Mouse (Mus musculus) hindbrain, embryonic 12.5 days (tissue): Measurements from ENCODE around the gene Ech1. TPM values are rescaled to one million over a fixed set of nuclear protein-coding genes. Genes with fewer than 3 reads are reported as not detected.

Experiments used
- ATAC-seq: fragments of 200-750 bp; cut with Nextera tagmentation; 2 replicates; pipeline ENCODE4 v1.8.0; 2017; ENCODE audit warnings: moderate TSS enrichment; ENCODE audit not compliant: low FRiP score
- H3K27ac ChIP-seq: fragments of 300-500 bp; sonication (generic); 2 replicates; pipeline ENCODE4 v1.5.1; 2016; ENCODE audit warnings: mild to moderate bottlenecking
- H3K27me3 ChIP-seq: fragments of 300-500 bp; sonication (generic); 2 replicates; pipeline ENCODE4 v1.6.1; 2016; ENCODE audit warnings: mild to moderate bottlenecking
- H3K36me3 ChIP-seq: fragments of 300-500 bp; sonication (generic); 2 replicates; pipeline ENCODE4 v1.6.1; 2016; ENCODE audit warnings: mild to moderate bottlenecking
- H3K4me1 ChIP-seq: fragments of 300-500 bp; sonication (generic); 2 replicates; pipeline ENCODE4 v1.6.1; 2016
- H3K4me2 ChIP-seq: fragments of 300-500 bp; sonication (generic); replicated peaks from 2 replicates; pipeline ENCODE4 v1.6.1; 2016; ENCODE audit warnings: mild to moderate bottlenecking
- H3K4me3 ChIP-seq: fragments of 300-500 bp; sonication (generic); 2 replicates; pipeline ENCODE4 v1.5.1; 2016; ENCODE audit warnings: mild to moderate bottlenecking
- H3K9ac ChIP-seq: fragments of 300-500 bp; sonication (generic); 2 replicates; pipeline ENCODE4 v1.6.1; 2016; ENCODE audit warnings: mild to moderate bottlenecking, moderate library complexity
- H3K9me3 ChIP-seq: fragments of 300-500 bp; sonication (generic); replicated peaks from 2 replicates; pipeline ENCODE4 v1.6.1; 2016; ENCODE audit warnings: mild to moderate bottlenecking
- WGBS: fragments of 180-500 bp; shearing (Covaris S2); methylation state at CpG from one replicate; pipeline ENCODE4 v1.1.7; 2016; 5-methylcytosine and 5-hydroxymethylcytosine counted together
- polyA plus RNA-seq: library from polyadenylated mRNA; unstranded; fragments of >200 nt; fragmentation: Nextera tagmentation; extraction: Ambion mirVana; gene quantifications from 2 replicates; pipeline ENCODE4 v1.2.1, GENCODE M21; 2016

Ech1 gene
- polyA plus RNA-seq: 84.7 and 87.8 TPM in 2 replicates

- 3% methylated on average over 33 of the region's 33 CpGs for WGBS
- Histone ChIP-seq H3K27ac (peak within 1 kb of the TSS; percentile 78), H3K4me1 (peaks cover 20% of the 10 kb centered on the region), H3K27me3 (no peaks in the 10 kb centered on the region), H3K4me3 (peak within 1 kb of the TSS; percentile 46), H3K9me3 (no peaks in the 10 kb centered on the region), H3K9ac (peak within 1 kb of the TSS; percentile 61), H3K4me2 (peak within 1 kb of the TSS; percentile 52), H3K36me3 (peaks cover 37% of the 10 kb centered on the region)
- ATAC-seq: peak; percentile 66
Measured at GRCm38 (mm10) chr7:28824941-28825685, at the start of gene Ech1. Gene Ech1 (plus strand): TSS chr7:28825217.

- no peak overlapping the region for H3K9ac ChIP-seq
Measured at GRCm38 (mm10) chr7:28778825-28779224, 46.2 kb upstream of the Ech1 start.

GRCm38 (mm10) chr7:28780067-28780658, 44.9 kb upstream of the Ech1 start:
- Histone ChIP-seq H3K27me3 (no peaks in the 10 kb centered on the region), H3K4me1 (peaks cover 5% of the 10 kb centered on the region), H3K36me3 (peaks cover 41% of the 10 kb centered on the region), H3K27ac (peak overlapping the region; percentile 55), H3K4me3 (no peak overlapping the region), H3K4me2 (no peak overlapping the region), H3K9ac (0 out of 2 replicates have a peak overlapping the region, but pooled peaks have one; percentile 39), H3K9me3 (no peaks in the 10 kb centered on the region)
- 44% methylated on average over 6 of the region's 6 CpGs for WGBS
- peak; percentile 70 for ATAC-seq

More at GRCm38 (mm10) chr7:28778825-28779224, 46.2 kb upstream of the Ech1 start:
- WGBS: 86% methylated on average over 9 of the region's 9 CpGs
- Histone ChIP-seq H3K4me3 (no peak overlapping the region), H3K4me1 (peaks cover 7% of the 10 kb centered on the region), H3K9me3 (no peaks in the 10 kb centered on the region), H3K36me3 (peaks cover 38% of the 10 kb centered on the region), H3K27ac (no peak overlapping the region), H3K4me2 (no peak overlapping the region), H3K27me3 (no peaks in the 10 kb centered on the region)
- ATAC-seq: no peak

GRCm38 (mm10) chr7:28780857-28781256, 44.2 kb upstream of the Ech1 start:
- no peak overlapping the region for H3K4me2 ChIP-seq
- no peaks in the 10 kb centered on the region for H3K9me3 ChIP-seq
- no peaks in the 10 kb centered on the region for H3K27me3 ChIP-seq
- H3K27ac ChIP-seq: no peak overlapping the region
- H3K4me3 ChIP-seq: no peak overlapping the region
- 78% methylated on average over 7 of the region's 7 CpGs for WGBS
- ATAC-seq: no peak
- H3K36me3 ChIP-seq: peaks cover 47% of the 10 kb centered on the region
- H3K9ac ChIP-seq: no peak overlapping the region
- peaks cover 5% of the 10 kb centered on the region for H3K4me1 ChIP-seq

- WGBS: 93% methylated on average over 8 of the region's 8 CpGs
- no peak overlapping the region for H3K4me3 ChIP-seq
- no peak overlapping the region for H3K27ac ChIP-seq
- H3K4me2 ChIP-seq: no peak overlapping the region
- H3K36me3 ChIP-seq: peaks cover 48% of the 10 kb centered on the region
- no peak for ATAC-seq
- H3K27me3 ChIP-seq: no peaks in the 10 kb centered on the region
- no peak overlapping the region for H3K9ac ChIP-seq
- H3K9me3 ChIP-seq: no peaks in the 10 kb centered on the region
- H3K4me1 ChIP-seq: peaks cover 5% of the 10 kb centered on the region
Measured at GRCm38 (mm10) chr7:28781261-28781663, 43.8 kb upstream of the Ech1 start.

- peaks cover 40% of the 10 kb centered on the region for H3K36me3 ChIP-seq
- H3K4me3 ChIP-seq: no peak overlapping the region
- no peak for ATAC-seq
- no peak overlapping the region for H3K27ac ChIP-seq
- no peaks in the 10 kb centered on the region for H3K27me3 ChIP-seq
- H3K4me1 ChIP-seq: peaks cover 7% of the 10 kb centered on the region
- no peak overlapping the region for H3K9ac ChIP-seq
- H3K9me3 ChIP-seq: no peaks in the 10 kb centered on the region
- H3K4me2 ChIP-seq: no peak overlapping the region
- WGBS: 67% methylated on average over 5 of the region's 5 CpGs
Measured at GRCm38 (mm10) chr7:28785161-28785560, 39.9 kb upstream of the Ech1 start.

GRCm38 (mm10) chr7:28787884-28788283, 37.1 kb upstream of the Ech1 start:
- Histone ChIP-seq H3K36me3 (peaks cover 34% of the 10 kb centered on the region), H3K4me3 (no peak overlapping the region), H3K9me3 (no peaks in the 10 kb centered on the region), H3K27ac (no peak overlapping the region), H3K4me2 (no peak overlapping the region), H3K4me1 (0 out of 2 replicates have a peak, but pooled peaks cover 2% of the 10 kb centered on the region), H3K9ac (no peak overlapping the region), H3K27me3 (no peaks in the 10 kb centered on the region)
- WGBS: 92% methylated on average over 9 of the region's 9 CpGs
- ATAC-seq: no peak

GRCm38 (mm10) chr7:28788307-28789195, 36.5 kb upstream of the Ech1 start, which contains the start of gene Rinl:
Gene Rinl (plus strand): TSS chr7:28788969.
- Histone ChIP-seq H3K36me3 (peaks cover 29% of the 10 kb centered on the region), H3K4me2 (no peak within 1 kb of the TSS), H3K9me3 (no peaks in the 10 kb centered on the region), H3K4me3 (no peak within 1 kb of the TSS), H3K9ac (no peak within 1 kb of the TSS), H3K4me1 (0 out of 2 replicates have a peak, but pooled peaks cover 2% of the 10 kb centered on the region), H3K27me3 (no peaks in the 10 kb centered on the region), H3K27ac (no peak within 1 kb of the TSS)
- no peak for ATAC-seq
- WGBS: 76% methylated on average over 5 of the region's 5 CpGs

- no peak overlapping the region for H3K27ac ChIP-seq
- H3K27me3 ChIP-seq: no peaks in the 10 kb centered on the region
- H3K36me3 ChIP-seq: peaks cover 24% of the 10 kb centered on the region
- 80% methylated on average over 3 of the region's 3 CpGs for WGBS
- no peaks in the 10 kb centered on the region for H3K9me3 ChIP-seq
- no peak overlapping the region for H3K4me2 ChIP-seq
- 0 out of 2 replicates have a peak, but pooled peaks cover 2% of the 10 kb centered on the region for H3K4me1 ChIP-seq
- no peak overlapping the region for H3K4me3 ChIP-seq
- ATAC-seq: no peak
- H3K9ac ChIP-seq: no peak overlapping the region
Measured at GRCm38 (mm10) chr7:28789235-28789634, 35.8 kb upstream of the Ech1 start.

- H3K4me2 ChIP-seq: no peak overlapping the region
- no peaks in the 10 kb centered on the region for H3K9me3 ChIP-seq
- H3K27me3 ChIP-seq: no peaks in the 10 kb centered on the region
- H3K36me3 ChIP-seq: peaks cover 24% of the 10 kb centered on the region
- no peak overlapping the region for H3K27ac ChIP-seq
- H3K4me3 ChIP-seq: no peak overlapping the region
- ATAC-seq: no peak
- H3K4me1 ChIP-seq: 0 out of 2 replicates have a peak, but pooled peaks cover 2% of the 10 kb centered on the region
- 46% methylated on average over 8 of the region's 8 CpGs for WGBS
- H3K9ac ChIP-seq: no peak overlapping the region
Measured at GRCm38 (mm10) chr7:28790066-28790806, 34.8 kb upstream of the Ech1 start.

- peaks cover 5% of the 10 kb centered on the region for H3K4me1 ChIP-seq
- no peak overlapping the region for H3K4me2 ChIP-seq
- H3K27me3 ChIP-seq: peaks cover 2% of the 10 kb centered on the region; the same call in 1 of the 2 replicates
- H3K27ac ChIP-seq: no peak overlapping the region
- no peak overlapping the region for H3K4me3 ChIP-seq
- ATAC-seq: no peak
- peaks cover 12% of the 10 kb centered on the region for H3K36me3 ChIP-seq
- H3K9ac ChIP-seq: no peak overlapping the region
- H3K9me3 ChIP-seq: no peaks in the 10 kb centered on the region
Measured at GRCm38 (mm10) chr7:28791706-28792105, 33.3 kb upstream of the Ech1 start.
